Mouse (Mus musculus): ENCODE measurements around the gene Wfdc18. TPM values are rescaled to one million over a fixed set of nuclear protein-coding genes. Genes with fewer than 3 reads are reported as not detected.

Wfdc18 gene
- polyA plus RNA-seq, 1 experiment from 2014 or later = not detected

- ATAC-seq (no peak), DNase-seq (ENCODE audit: low spot score) (no peak)
- Histone ChIP-seq H3K4me1 (ENCODE audit: insufficient read depth, low read depth, low read length) (no peaks in the 10 kb centered on the region), H3K4me2 (replicated peaks; ENCODE audit: low read depth, low read length) (no peak overlapping the region), H3K27ac (ENCODE audit: low read length) (no peak overlapping the region), H3K9me3 (ENCODE audit: low read length) (no peaks in the 10 kb centered on the region), H3K36me3 (ENCODE audit: insufficient read depth, low read length) (no peaks in the 10 kb centered on the region), H3K9ac (replicated peaks; ENCODE audit: low read depth) (no peak overlapping the region), H3K27me3 (replicated peaks; ENCODE audit: insufficient read depth, low read length) (no peaks in the 10 kb centered on the region; the same call in 1 of the 2 replicates), H3K4me3 (ENCODE audit: low read depth, low read length) (no peak overlapping the region)
- peak; percentile 54 for TF ChIP-seq CTCF (IDR thresholded peaks at IDR 0.05)
- no peak for TF ChIP-seq EP300 (IDR thresholded peaks at IDR 0.05)
- WGBS = 54% methylated on average over 3 of the region's 3 CpGs
Measured at GRCm38 (mm10) chr11:83728757-83729432, 20.1 kb downstream of the Wfdc18 start.

- no peaks in the 10 kb centered on the region for H3K36me3 ChIP-seq (ENCODE audit: insufficient read depth, low read length)
- WGBS = 78% methylated on average over 1 of the region's 1 CpGs
Measured at GRCm38 (mm10) chr11:83731116-83731515, 22.3 kb downstream of the Wfdc18 start.

GRCm38 (mm10) chr11:83733071-83733640 is 24.3 kb downstream of the Wfdc18 start:
- no peak overlapping the region for H3K4me2 ChIP-seq (replicated peaks; ENCODE audit: low read depth, low read length)
- no peaks in the 10 kb centered on the region for H3K4me1 ChIP-seq (ENCODE audit: insufficient read depth, low read depth, low read length)
- no peaks in the 10 kb centered on the region for H3K9me3 ChIP-seq (ENCODE audit: low read length)
- TF ChIP-seq CTCF (IDR thresholded peaks at IDR 0.05) = peak; percentile 24
- TF ChIP-seq EP300 (IDR thresholded peaks at IDR 0.05) = no peak
- WGBS = 67% methylated on average over 5 of the region's 5 CpGs
- DNase-seq (ENCODE audit: low spot score) = no peak
- H3K36me3 ChIP-seq (ENCODE audit: insufficient read depth, low read length) = no peaks in the 10 kb centered on the region
- H3K27ac ChIP-seq (ENCODE audit: low read length) = no peak overlapping the region
- no peak for ATAC-seq
- no peak overlapping the region for H3K9ac ChIP-seq (replicated peaks; ENCODE audit: low read depth)
- no peaks in the 10 kb centered on the region; the same call in 1 of the 2 replicates for H3K27me3 ChIP-seq (replicated peaks; ENCODE audit: insufficient read depth, low read length)
- H3K4me3 ChIP-seq (ENCODE audit: low read depth, low read length) = no peak overlapping the region

More at GRCm38 (mm10) chr11:83731116-83731515, 22.3 kb downstream of the Wfdc18 start:
- TF ChIP-seq EP300 (IDR thresholded peaks at IDR 0.05) (no peak), CTCF (IDR thresholded peaks at IDR 0.05) (no peak)
- Histone ChIP-seq H3K9me3 (ENCODE audit: low read length) (no peaks in the 10 kb centered on the region), H3K4me3 (ENCODE audit: low read depth, low read length) (no peak overlapping the region), H3K27me3 (replicated peaks; ENCODE audit: insufficient read depth, low read length) (no peaks in the 10 kb centered on the region; the same call in 1 of the 2 replicates), H3K4me2 (replicated peaks; ENCODE audit: low read depth, low read length) (no peak overlapping the region), H3K4me1 (ENCODE audit: insufficient read depth, low read depth, low read length) (no peaks in the 10 kb centered on the region), H3K9ac (replicated peaks; ENCODE audit: low read depth) (no peak overlapping the region), H3K27ac (ENCODE audit: low read length) (no peak overlapping the region)
- no peak for ATAC-seq
- no peak for DNase-seq (ENCODE audit: low spot score)

- Histone ChIP-seq H3K36me3 (ENCODE audit: insufficient read depth, low read length) (no peaks in the 10 kb centered on the region), H3K9ac (replicated peaks; ENCODE audit: low read depth) (no peak overlapping the region), H3K27me3 (replicated peaks; ENCODE audit: insufficient read depth, low read length) (no peaks in the 10 kb centered on the region; the same call in 1 of the 2 replicates), H3K27ac (ENCODE audit: low read length) (no peak overlapping the region), H3K4me1 (ENCODE audit: insufficient read depth, low read depth, low read length) (no peaks in the 10 kb centered on the region), H3K4me3 (ENCODE audit: low read depth, low read length) (no peak overlapping the region), H3K9me3 (ENCODE audit: low read length) (no peaks in the 10 kb centered on the region), H3K4me2 (replicated peaks; ENCODE audit: low read depth, low read length) (no peak overlapping the region)
- no peak for DNase-seq (ENCODE audit: low spot score)
- TF ChIP-seq CTCF (IDR thresholded peaks at IDR 0.05) (no peak), EP300 (IDR thresholded peaks at IDR 0.05) (no peak)
- no peak for ATAC-seq
- 69% methylated on average over 1 of the region's 1 CpGs for WGBS
Measured at GRCm38 (mm10) chr11:83734215-83734614, 25.4 kb downstream of the Wfdc18 start.

- Histone ChIP-seq H3K9ac (replicated peaks; ENCODE audit: low read depth) (no peak overlapping the region), H3K4me2 (replicated peaks; ENCODE audit: low read depth, low read length) (no peak overlapping the region), H3K4me1 (ENCODE audit: insufficient read depth, low read depth, low read length) (no peaks in the 10 kb centered on the region), H3K27me3 (replicated peaks; ENCODE audit: insufficient read depth, low read length) (no peaks in the 10 kb centered on the region; the same call in 1 of the 2 replicates), H3K36me3 (ENCODE audit: insufficient read depth, low read length) (no peaks in the 10 kb centered on the region), H3K27ac (ENCODE audit: low read length) (no peak overlapping the region), H3K4me3 (ENCODE audit: low read depth, low read length) (no peak overlapping the region), H3K9me3 (ENCODE audit: low read length) (no peaks in the 10 kb centered on the region)
- WGBS = 68% methylated on average over 2 of the region's 2 CpGs
- DNase-seq (ENCODE audit: low spot score) (no peak), ATAC-seq (no peak)
- TF ChIP-seq EP300 (IDR thresholded peaks at IDR 0.05) = no peak
- no peak for TF ChIP-seq CTCF (IDR thresholded peaks at IDR 0.05)
Measured at GRCm38 (mm10) chr11:83735881-83736280, 27.1 kb downstream of the Wfdc18 start.

GRCm38 (mm10) chr11:83737109-83737558 is 28.3 kb downstream of the Wfdc18 start:
- no peak overlapping the region for H3K4me2 ChIP-seq (replicated peaks; ENCODE audit: low read depth, low read length)
- H3K36me3 ChIP-seq (ENCODE audit: insufficient read depth, low read length) = no peaks in the 10 kb centered on the region
- no peak overlapping the region for H3K4me3 ChIP-seq (ENCODE audit: low read depth, low read length)
- ATAC-seq (no peak), DNase-seq (ENCODE audit: low spot score) (peak; percentile 17)
- H3K27ac ChIP-seq (ENCODE audit: low read length) = no peak overlapping the region
- 65% methylated on average over 3 of the region's 3 CpGs for WGBS
- H3K9me3 ChIP-seq (ENCODE audit: low read length) = no peaks in the 10 kb centered on the region
- H3K27me3 ChIP-seq (replicated peaks; ENCODE audit: insufficient read depth, low read length) = no peaks in the 10 kb centered on the region
- no peaks in the 10 kb centered on the region for H3K4me1 ChIP-seq (ENCODE audit: insufficient read depth, low read depth, low read length)
- H3K9ac ChIP-seq (replicated peaks; ENCODE audit: low read depth) = no peak overlapping the region
- TF ChIP-seq EP300 (IDR thresholded peaks at IDR 0.05) (no peak), CTCF (IDR thresholded peaks at IDR 0.05) (no peak)
